Mouse (Mus musculus): ENCODE measurements at regions not wholly inside any gene's neighbourhood (a gene's known extent, or its start where the extent isn't known, plus 50 kb on each side); places are given as distances from the start of the nearest gene placed in this dataset.

DNA sequence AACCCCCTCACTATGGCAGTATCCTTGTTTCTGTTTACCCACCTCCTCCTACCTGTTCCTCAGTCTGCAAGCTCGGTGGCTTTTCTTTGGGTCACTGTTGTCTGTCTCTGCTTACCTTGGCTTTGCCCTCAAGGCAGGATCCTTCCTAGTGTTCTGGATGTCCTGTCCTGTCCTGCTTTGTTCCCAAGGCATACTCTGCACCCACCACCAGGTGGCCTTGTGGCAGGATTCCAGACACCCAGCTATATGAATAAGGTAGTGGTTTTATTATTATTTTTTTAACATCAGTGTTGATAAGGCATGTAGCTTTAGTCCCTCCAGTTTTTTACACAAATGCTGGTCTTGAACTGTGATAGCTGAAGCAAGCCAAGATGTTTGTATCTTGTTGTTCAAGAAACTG lies 478.7 kb downstream of the 1700129C05Rik start:
- Histone ChIP-seq H3K79me2 (ENCODE audit: control insufficient read depth, insufficient read depth) (no peaks in the 10 kb centered on the region), H3K4me3 (ENCODE audit: insufficient read depth, poor library complexity, severe bottlenecking) (no peak overlapping the region), H3ac (ENCODE audit: control insufficient read depth, insufficient read length, low read depth) (no peak overlapping the region), H3K36me3 (ENCODE audit: control insufficient read depth, insufficient read depth) (no peaks in the 10 kb centered on the region), H3K27me3 (ENCODE audit: control insufficient read depth, insufficient read depth, insufficient read length) (no peaks in the 10 kb centered on the region), H3K79me3 (ENCODE audit: low read depth) (no peaks in the 10 kb centered on the region)
- TF ChIP-seq MYOD1 (IDR thresholded peaks at IDR 0.05; ENCODE audit: control insufficient read depth, insufficient read length, low read depth) (no peak), CTCF (IDR thresholded peaks at IDR 0.05; ENCODE audit: control insufficient read depth, insufficient read depth, insufficient read length) (no peak), MYOG (IDR thresholded peaks at IDR 0.05; ENCODE audit: control insufficient read depth, extremely low read depth, insufficient read length) (no peak), CEBPB (IDR thresholded peaks at IDR 0.05; ENCODE audit: low read depth) (no peak), USF1 (IDR thresholded peaks at IDR 0.05; ENCODE audit: low read depth) (no peak), FOSL1 (IDR thresholded peaks at IDR 0.05; ENCODE audit: insufficient read depth, low read length, poor library complexity, severe bottlenecking) (no peak)

DNA sequence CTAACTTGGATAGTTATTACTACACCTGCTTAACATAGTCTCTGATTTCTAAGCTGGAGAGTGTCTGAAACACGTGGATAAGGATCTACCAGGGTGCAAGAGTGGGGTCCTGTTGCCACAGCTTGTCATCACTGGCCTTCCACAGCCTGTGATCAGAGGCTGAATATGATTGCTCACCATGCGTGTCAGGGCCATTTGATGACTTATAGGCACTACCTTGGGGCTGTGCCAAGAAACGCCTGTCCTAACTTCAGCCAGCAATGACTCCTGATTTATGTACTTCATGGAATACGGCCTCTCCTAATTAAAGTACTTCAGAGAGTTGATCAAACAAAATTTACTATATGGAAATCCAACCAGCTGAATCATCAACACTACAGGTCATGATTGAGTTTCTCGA lies 480.1 kb downstream of the 1700129C05Rik start:
- H3K79me3 ChIP-seq (ENCODE audit: low read depth), result no peaks in the 10 kb centered on the region
- no peak overlapping the region for H3ac ChIP-seq (ENCODE audit: control insufficient read depth, insufficient read length, low read depth)
- no peaks in the 10 kb centered on the region for H3K79me2 ChIP-seq (ENCODE audit: control insufficient read depth, insufficient read depth)
- no peaks in the 10 kb centered on the region for H3K36me3 ChIP-seq (ENCODE audit: control insufficient read depth, insufficient read depth)
- no peak overlapping the region for H3K4me3 ChIP-seq (ENCODE audit: insufficient read depth, poor library complexity, severe bottlenecking)
- TF ChIP-seq USF1 (IDR thresholded peaks at IDR 0.05; ENCODE audit: low read depth), result no peak
- TF ChIP-seq MAX (IDR thresholded peaks at IDR 0.05), result no peak
- TF ChIP-seq CEBPB (IDR thresholded peaks at IDR 0.05; ENCODE audit: low read depth), result no peak
- TF ChIP-seq MYOG (IDR thresholded peaks at IDR 0.05; ENCODE audit: control insufficient read depth, extremely low read depth, insufficient read length), result no peak
- no peak for TF ChIP-seq CTCF (IDR thresholded peaks at IDR 0.05; ENCODE audit: control insufficient read depth, insufficient read depth, insufficient read length)
- TF ChIP-seq FOSL1 (IDR thresholded peaks at IDR 0.05; ENCODE audit: insufficient read depth, low read length, poor library complexity, severe bottlenecking), result no peak
- no peaks in the 10 kb centered on the region for H3K27me3 ChIP-seq (ENCODE audit: control insufficient read depth, insufficient read depth, insufficient read length)

DNA sequence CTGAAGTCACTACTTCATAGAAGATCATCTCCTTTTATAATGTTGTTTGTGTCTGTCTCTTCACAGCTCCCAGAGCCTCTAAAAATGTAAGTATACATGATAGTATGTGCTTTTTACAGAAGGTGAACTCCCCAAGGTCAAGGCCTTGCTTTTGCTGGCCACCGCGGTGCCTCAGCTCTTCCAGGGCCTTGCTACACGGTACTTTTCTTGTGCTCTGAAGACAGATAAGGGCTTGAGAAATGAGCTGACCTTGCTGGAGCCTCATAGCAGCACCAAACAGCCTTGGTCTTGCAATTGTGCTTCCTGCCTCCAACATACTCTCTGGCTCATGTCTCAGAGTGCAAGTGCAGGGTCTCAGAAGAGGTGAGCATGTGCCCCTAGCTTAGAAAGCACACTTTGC lies 481.3 kb downstream of the 1700129C05Rik start:
- Histone ChIP-seq H3K79me3 (ENCODE audit: low read depth) (no peaks in the 10 kb centered on the region), H3ac (ENCODE audit: control insufficient read depth, insufficient read length, low read depth) (no peak overlapping the region), H3K36me3 (ENCODE audit: control insufficient read depth, insufficient read depth) (no peaks in the 10 kb centered on the region), H3K4me3 (ENCODE audit: insufficient read depth, poor library complexity, severe bottlenecking) (no peak overlapping the region), H3K27me3 (ENCODE audit: control insufficient read depth, insufficient read depth, insufficient read length) (no peaks in the 10 kb centered on the region), H3K79me2 (ENCODE audit: control insufficient read depth, insufficient read depth) (no peaks in the 10 kb centered on the region)
- no peak for TF ChIP-seq MYOG (IDR thresholded peaks at IDR 0.05; ENCODE audit: control insufficient read depth, extremely low read depth, insufficient read length)
- no peak for TF ChIP-seq MYOD1 (IDR thresholded peaks at IDR 0.05; ENCODE audit: control insufficient read depth, insufficient read length, low read depth)
- TF ChIP-seq CEBPB (IDR thresholded peaks at IDR 0.05; ENCODE audit: low read depth), result no peak
- no peak for TF ChIP-seq MAX (IDR thresholded peaks at IDR 0.05)
- no peak for TF ChIP-seq USF1 (IDR thresholded peaks at IDR 0.05; ENCODE audit: low read depth)
- no peak for TF ChIP-seq CTCF (IDR thresholded peaks at IDR 0.05; ENCODE audit: control insufficient read depth, insufficient read depth, insufficient read length)
- no peak for TF ChIP-seq FOSL1 (IDR thresholded peaks at IDR 0.05; ENCODE audit: insufficient read depth, low read length, poor library complexity, severe bottlenecking)

DNA sequence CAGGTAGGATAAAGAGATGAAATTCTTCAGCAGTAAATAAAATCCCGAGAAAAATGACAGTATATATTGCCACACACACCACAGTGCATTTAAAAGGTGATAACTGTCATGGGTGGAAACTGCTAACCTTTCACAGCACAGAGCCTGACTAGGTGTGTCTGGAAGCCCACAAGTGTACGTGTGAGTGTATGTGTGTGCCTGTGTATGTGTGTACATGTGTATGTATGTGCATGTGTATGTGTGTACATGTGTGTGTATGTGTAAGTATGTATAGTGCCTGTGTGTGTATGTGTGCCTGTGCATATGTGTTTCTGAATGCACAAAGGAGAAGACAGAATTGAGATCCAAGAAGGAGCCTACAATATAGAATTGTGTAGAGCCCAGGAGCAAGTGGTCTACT lies 485.4 kb downstream of the 1700129C05Rik start:
- Histone ChIP-seq H3K36me3 (ENCODE audit: control insufficient read depth, insufficient read depth) (no peaks in the 10 kb centered on the region), H3K4me3 (ENCODE audit: insufficient read depth, poor library complexity, severe bottlenecking) (no peak overlapping the region), H3K79me2 (ENCODE audit: control insufficient read depth, insufficient read depth) (no peaks in the 10 kb centered on the region), H3K79me3 (ENCODE audit: low read depth) (no peaks in the 10 kb centered on the region), H3K27me3 (ENCODE audit: control insufficient read depth, insufficient read depth, insufficient read length) (no peaks in the 10 kb centered on the region), H3ac (ENCODE audit: control insufficient read depth, insufficient read length, low read depth) (no peak overlapping the region)
- no peak for TF ChIP-seq MAX (IDR thresholded peaks at IDR 0.05)
- TF ChIP-seq CEBPB (IDR thresholded peaks at IDR 0.05; ENCODE audit: low read depth), result no peak
- no peak for TF ChIP-seq FOSL1 (IDR thresholded peaks at IDR 0.05; ENCODE audit: insufficient read depth, low read length, poor library complexity, severe bottlenecking)
- TF ChIP-seq MYOG (IDR thresholded peaks at IDR 0.05; ENCODE audit: control insufficient read depth, extremely low read depth, insufficient read length), result no peak
- TF ChIP-seq MYOD1 (IDR thresholded peaks at IDR 0.05; ENCODE audit: control insufficient read depth, insufficient read length, low read depth), result no peak
- TF ChIP-seq CTCF (IDR thresholded peaks at IDR 0.05; ENCODE audit: control insufficient read depth, insufficient read depth, insufficient read length), result no peak
- no peak for TF ChIP-seq USF1 (IDR thresholded peaks at IDR 0.05; ENCODE audit: low read depth)

DNA sequence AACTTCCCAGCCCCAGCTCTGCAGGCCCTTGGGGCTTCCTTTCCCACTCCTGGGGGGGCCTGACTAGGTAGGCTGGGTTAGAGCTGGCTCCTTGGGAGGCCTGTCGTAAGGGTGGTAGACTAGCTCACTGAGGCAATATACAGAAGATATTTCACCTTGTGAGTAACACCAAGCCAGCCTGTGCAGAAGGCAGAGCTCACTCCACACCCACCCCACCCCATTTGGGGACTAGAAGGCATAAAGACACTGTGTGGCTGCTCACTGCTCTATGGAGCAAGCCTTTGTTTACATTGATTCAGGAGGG lies 485.8 kb downstream of the 1700129C05Rik start:
- Histone ChIP-seq H3K79me2 (ENCODE audit: control insufficient read depth, insufficient read depth) (no peaks in the 10 kb centered on the region), H3K79me3 (ENCODE audit: low read depth) (no peaks in the 10 kb centered on the region), H3K4me3 (ENCODE audit: insufficient read depth, poor library complexity, severe bottlenecking) (no peak overlapping the region), H3ac (ENCODE audit: control insufficient read depth, insufficient read length, low read depth) (no peak overlapping the region), H3K36me3 (ENCODE audit: control insufficient read depth, insufficient read depth) (no peaks in the 10 kb centered on the region), H3K27me3 (ENCODE audit: control insufficient read depth, insufficient read depth, insufficient read length) (no peaks in the 10 kb centered on the region)
- TF ChIP-seq MYOD1 (IDR thresholded peaks at IDR 0.05; ENCODE audit: control insufficient read depth, insufficient read length, low read depth) (no peak), MAX (IDR thresholded peaks at IDR 0.05) (no peak), MYOG (IDR thresholded peaks at IDR 0.05; ENCODE audit: control insufficient read depth, extremely low read depth, insufficient read length) (no peak), FOSL1 (IDR thresholded peaks at IDR 0.05; ENCODE audit: insufficient read depth, low read length, poor library complexity, severe bottlenecking) (no peak), CTCF (IDR thresholded peaks at IDR 0.05; ENCODE audit: control insufficient read depth, insufficient read depth, insufficient read length) (no peak), USF1 (IDR thresholded peaks at IDR 0.05; ENCODE audit: low read depth) (no peak), CEBPB (IDR thresholded peaks at IDR 0.05; ENCODE audit: low read depth) (no peak)

All from C2C12 (cell line).